ENCODE assay signal across 20 mouse cellular contexts in genomic region chr9:103498699-103499098, GRCm38 (mm10). TPM values are rescaled to one million over a fixed set of nuclear protein-coding genes. Genes with fewer than 3 reads are reported as not detected.
DNase-seq lines count a peak whose midpoint lies in the region; ATAC-seq lines count a peak whose summit lies in the region.
"Had no signal": no experiment of that assay in that cellular context is flagged by ENCODE, and none has a peak within 500 bp of the region (broad histone marks: within the 10 kb centered on the region; RNA-seq: fewer than 3 reads in every experiment).

No protein-coding gene starts in this region.

- H3K9ac ChIP-seq in midbrain, embryonic 11.5 days (ENCODE audit: low read length) = no peak overlapping the region
- H3K9ac ChIP-seq: embryonic facial prominence, embryonic 12.5 days; liver, embryonic 14.5 days; midbrain, embryonic 15.5 days had no signal

- no peak for ATAC-seq in cerebellum, adult (ENCODE audit: insufficient number of reproducible peaks, low FRiP score, low TSS enrichment)
- ATAC-seq in midbrain, embryonic 11.5 days (ENCODE audit: low FRiP score) = no peak
- ATAC-seq in megakaryocyte progenitor cell, adult 5-6 weeks (replicated peaks; ENCODE audit: poor library complexity) = peak; percentile 49
- ATAC-seq in inflammation-experienced regulatory T-cells, adult 6 months = no peak
- ATAC-seq: midbrain, embryonic 15.5 days had no signal

- DNase-seq in cerebellum, adult 11 months = peak; percentile 69
- DNase-seq in midbrain, embryonic 10.5 days (ENCODE audit: low spot score) = no peak
- no peak for DNase-seq in midbrain, embryonic 11.5 days (ENCODE audit: low spot score, missing footprints)
- peak; percentile 62 to 73 for DNase-seq in cerebellum, postnatal 25 days
- no peak for DNase-seq in embryonic facial prominence, embryonic 10.5 days (ENCODE audit: low spot score)
- DNase-seq: adrenal gland, postnatal 10 days; heart, adult 18-20 months; heart, postnatal 36 days; kidney, adult 18-20 months; thymus, postnatal 36 days had no signal

- H3K4me1 ChIP-seq in midbrain, embryonic 10.5 days = peaks cover 38% of the 10 kb centered on the region
- H3K4me1 ChIP-seq in midbrain, embryonic 11.5 days (ENCODE audit: control insufficient read depth, insufficient read depth, low read length) = peaks cover 19% of the 10 kb centered on the region
- peaks cover 38% of the 10 kb centered on the region for H3K4me1 ChIP-seq in embryonic facial prominence, embryonic 10.5 days

- peaks cover 31% of the 10 kb centered on the region for H3K27me3 ChIP-seq in midbrain, embryonic 10.5 days (ENCODE audit: low read depth, poor library complexity, severe bottlenecking)
- H3K27me3 ChIP-seq in midbrain, embryonic 11.5 days (ENCODE audit: control insufficient read depth, insufficient read depth, low read length) = peaks cover 2% of the 10 kb centered on the region; the same call in 1 of the 2 replicates
- H3K27me3 ChIP-seq in embryonic facial prominence, embryonic 10.5 days (replicated peaks; ENCODE audit: low read depth, poor library complexity, severe bottlenecking) = no peaks in the 10 kb centered on the region
- H3K27me3 ChIP-seq: embryonic facial prominence, embryonic 12.5 days had no signal

- 77% methylated on average over 8 of the region's 8 CpGs for WGBS in midbrain, embryonic 10.5 days
- 82% methylated on average over 8 of the region's 8 CpGs for WGBS in midbrain, embryonic 11.5 days
- 75% methylated on average over 8 of the region's 8 CpGs for WGBS in embryonic facial prominence, embryonic 10.5 days

- H3K9me3 ChIP-seq in midbrain, embryonic 10.5 days (replicated peaks) = no peaks in the 10 kb centered on the region
- no peaks in the 10 kb centered on the region for H3K9me3 ChIP-seq in midbrain, embryonic 11.5 days (ENCODE audit: control insufficient read depth, low read length)
- no peaks in the 10 kb centered on the region for H3K9me3 ChIP-seq in embryonic facial prominence, embryonic 10.5 days
- H3K9me3 ChIP-seq: embryonic facial prominence, embryonic 12.5 days; midbrain, embryonic 15.5 days had no signal

- no peak overlapping the region for H3K4me2 ChIP-seq in midbrain, embryonic 11.5 days
- H3K4me2 ChIP-seq: embryonic facial prominence, embryonic 12.5 days; midbrain, embryonic 15.5 days had no signal

- peak overlapping the region; percentile 42; the same call in 1 of the 2 replicates for H3K27ac ChIP-seq in midbrain, embryonic 10.5 days (replicated peaks)
- H3K27ac ChIP-seq in midbrain, embryonic 11.5 days (ENCODE audit: low read depth, low read length) = no peak overlapping the region
- no peak overlapping the region for H3K27ac ChIP-seq in embryonic facial prominence, embryonic 10.5 days (replicated peaks)
- H3K27ac ChIP-seq: embryonic facial prominence, embryonic 12.5 days; kidney, postnatal 0 days; liver, embryonic 14.5 days; macrophage; midbrain, embryonic 15.5 days had no signal

- no peak overlapping the region for H3K4me3 ChIP-seq in midbrain, embryonic 10.5 days
- H3K4me3 ChIP-seq in midbrain, embryonic 11.5 days (ENCODE audit: low read depth, low read length) = no peak overlapping the region
- no peak overlapping the region for H3K4me3 ChIP-seq in embryonic facial prominence, embryonic 10.5 days
- H3K4me3 ChIP-seq: embryonic facial prominence, embryonic 12.5 days; erythroblast, embryonic 14.5 days; midbrain, embryonic 15.5 days; myocyte had no signal

- H3K36me3 ChIP-seq in midbrain, embryonic 10.5 days = no peaks in the 10 kb centered on the region; the same call in 1 of the 2 replicates
- H3K36me3 ChIP-seq in midbrain, embryonic 11.5 days (ENCODE audit: control insufficient read depth, insufficient read depth, low read length) = no peaks in the 10 kb centered on the region
- peaks cover 14% of the 10 kb centered on the region for H3K36me3 ChIP-seq in embryonic facial prominence, embryonic 10.5 days (replicated peaks)
- H3K36me3 ChIP-seq: midbrain, embryonic 15.5 days had no signal

RNA-seq across cellular contexts. Expression of gene Bfsp2, which starts 18.5 kb away (rescaled TPM):
- polyA plus RNA-seq in midbrain, embryonic 10.5 days (2016; fragmentation: Nextera tagmentation; extraction: Ambion mirVana) = 0.75 and 2.0 TPM in 2 replicates
- 1.7 and 2.6 TPM in 2 replicates for polyA plus RNA-seq in midbrain, embryonic 11.5 days (2014; fragmentation: Nextera tagmentation; extraction: Ambion mirVana)
- 0.69 TPM in 1 of 2 replicates, not detected in the other for total RNA-seq in megakaryocyte progenitor cell, adult 5-6 weeks (2015)
- total RNA-seq in megakaryocyte progenitor cell, adult 5-6 weeks (2017) = 0.62 and 2.1 TPM in 2 replicates
- polyA plus RNA-seq in embryonic facial prominence, embryonic 10.5 days (2016; fragmentation: Nextera tagmentation; extraction: Ambion mirVana) = 0.75 and 1.3 TPM in 2 replicates
- polyA plus RNA-seq in inflammation-experienced regulatory T-cells, adult 6 months (2017; shearing (Covaris generic)) = under 1 TPM in 1 of 3 experiments, not detected in 2; 0.88 TPM
- polyA plus RNA-seq: macrophage had no signal

Comparison
In these comparisons a context has a peak if more than half of its experiments do, and no peak if none do; other contexts are left out.
1. DNase-seq: peak in cerebellum, adult 11 months (single experiment) and cerebellum, postnatal 25 days (2 of 2); none in midbrain, embryonic 10.5 days (single experiment), midbrain, embryonic 11.5 days (single experiment) and embryonic facial prominence, embryonic 10.5 days (single experiment).